Mouse (Mus musculus) gonadal fat pad, adult 2 months (tissue): ENCODE measurements around the gene Rapgef5. TPM values are rescaled to one million over a fixed set of nuclear protein-coding genes. Genes with fewer than 3 reads are reported as not detected.

ENCODE experiments used
- DNase-seq: peaks from one replicate; pipeline ENCODE4 v3.0.0-alpha.2; 2012; ENCODE audit warnings: low read depth
- polyA plus RNA-seq: library from polyadenylated mRNA; depleted of rRNA; stranded (reverse); fragments of >200 nt; gene quantifications from 2 replicates; pipeline ENCODE4 v1.2.3, GENCODE M21; 2012; rRNA removed

Gene Rapgef5
- polyA plus RNA-seq, result 9.6 and 11.5 TPM in 2 replicates

GRCm38 (mm10) chr12:117516179-117516578 lies at the start of gene Rapgef5:
Gene Rapgef5, plus strand, starts transcription at chr12:117516479.
- DNase-seq, result no peak

GRCm38 (mm10) chr12:117468329-117468728 lies 48.0 kb upstream of the Rapgef5 start:
- peak; percentile 17 for DNase-seq

GRCm38 (mm10) chr12:117479014-117479413 lies 37.3 kb upstream of the Rapgef5 start:
- no peak for DNase-seq

- no peak for DNase-seq
Observed at GRCm38 (mm10) chr12:117479680-117480079, 36.6 kb upstream of the Rapgef5 start.

- no peak for DNase-seq
Observed at GRCm38 (mm10) chr12:117480958-117481357, 35.3 kb upstream of the Rapgef5 start.

- DNase-seq, result no peak
Observed at GRCm38 (mm10) chr12:117482665-117483064, 33.6 kb upstream of the Rapgef5 start.

- DNase-seq, result no peak
Observed at GRCm38 (mm10) chr12:117486118-117487057, 29.9 kb upstream of the Rapgef5 start.

GRCm38 (mm10) chr12:117496501-117497176 lies 19.6 kb upstream of the Rapgef5 start:
- no peak for DNase-seq

- DNase-seq, result no peak
Observed at GRCm38 (mm10) chr12:117497361-117497760, 18.9 kb upstream of the Rapgef5 start.

- DNase-seq, result no peak
Observed at GRCm38 (mm10) chr12:117499242-117499641, 17.0 kb upstream of the Rapgef5 start.

- no peak for DNase-seq
Observed at GRCm38 (mm10) chr12:117501180-117501579, 15.1 kb upstream of the Rapgef5 start.

- DNase-seq, result no peak
Observed at GRCm38 (mm10) chr12:117502834-117503233, 13.4 kb upstream of the Rapgef5 start.

- no peak for DNase-seq
Observed at GRCm38 (mm10) chr12:117505163-117505562, 11.1 kb upstream of the Rapgef5 start.

GRCm38 (mm10) chr12:117507772-117508171 lies 8.5 kb upstream of the Rapgef5 start:
- no peak for DNase-seq

- no peak for DNase-seq
Observed at GRCm38 (mm10) chr12:117509919-117510318, 6.4 kb upstream of the Rapgef5 start.

- DNase-seq, result no peak
Observed at GRCm38 (mm10) chr12:117512468-117512867, 3.8 kb upstream of the Rapgef5 start.

GRCm38 (mm10) chr12:117513150-117513932 lies 2.9 kb upstream of the Rapgef5 start:
- DNase-seq, result no peak

GRCm38 (mm10) chr12:117517275-117517936 lies 1.1 kb downstream of the Rapgef5 start:
- no peak for DNase-seq

- DNase-seq, result peak; percentile 72
Observed at GRCm38 (mm10) chr12:117524311-117525013, 8.2 kb downstream of the Rapgef5 start.

- DNase-seq, result no peak
Observed at GRCm38 (mm10) chr12:117527889-117528288, 11.6 kb downstream of the Rapgef5 start.
